Mouse (Mus musculus): ENCODE results near the gene Dchs1.

DNA sequence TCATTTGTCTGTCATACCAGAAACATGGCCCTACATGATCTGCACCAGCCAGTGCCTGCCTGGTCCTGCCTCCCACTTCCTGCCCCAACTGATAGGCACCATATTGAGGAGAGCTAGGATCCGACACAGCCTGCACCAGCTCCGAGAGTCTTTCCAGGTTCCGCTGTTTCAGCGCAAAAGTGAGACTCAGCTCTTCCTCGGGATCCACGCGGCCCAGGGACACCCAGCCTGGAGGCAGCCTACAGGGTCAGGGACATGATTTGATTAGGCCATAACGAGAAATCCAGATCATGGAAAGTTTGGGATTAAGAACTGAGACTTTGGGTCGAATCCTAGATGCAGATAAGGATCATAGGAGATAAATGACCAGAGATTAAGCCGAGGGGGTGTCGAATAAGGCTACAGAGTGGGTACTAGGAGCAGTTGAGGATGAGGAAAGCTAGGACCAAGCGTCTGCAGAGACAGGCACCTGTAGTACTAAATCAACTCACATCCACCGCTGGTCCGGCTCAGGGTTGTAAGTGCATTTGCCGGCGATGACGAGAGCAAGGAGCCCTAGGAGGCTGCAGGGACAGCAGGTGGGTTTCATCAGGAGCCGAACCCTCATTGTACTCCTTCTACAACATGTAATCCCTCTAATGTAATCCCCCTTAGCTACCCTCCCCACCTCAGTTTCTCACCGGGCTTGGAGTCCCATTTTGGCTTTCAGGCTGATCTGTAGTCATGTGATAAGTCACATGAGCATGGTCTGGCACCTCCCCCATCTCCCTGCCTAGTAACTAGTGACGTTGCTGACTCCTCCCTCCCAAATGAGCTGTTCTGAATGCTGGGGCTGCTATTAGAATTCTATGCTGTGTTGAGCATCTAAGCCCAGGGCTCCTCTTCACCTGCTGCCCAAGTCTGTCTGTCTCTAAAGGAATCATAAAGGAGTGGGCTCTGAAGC is 35.7 kb downstream of the Dchs1 start, which contains the start of gene Tpp1:
- TF ChIP-seq POLR2A (IDR thresholded peaks at IDR 0.05; ENCODE audit: borderline replicate concordance, insufficient read depth, low read length) (peak; percentile 84; the same call in 1 of the 2 replicates), CTCF (IDR thresholded peaks at IDR 0.05; ENCODE audit: borderline replicate concordance, insufficient read depth, low read depth, low read length) (no peak)

All from cerebellum, adult 2 months (tissue).